Mouse (Mus musculus): ENCODE data around the gene Hoxa6. TPM values are rescaled to one million over a fixed set of nuclear protein-coding genes. Genes with fewer than 3 reads are reported as not detected.

The Hoxa6 gene
- polyA plus RNA-seq, 1 experiment from 2014 or later: not detected

- no peak overlapping the region for H3K9ac ChIP-seq (ENCODE audit: low read length)
- H3K4me1 ChIP-seq (ENCODE audit: control insufficient read depth, insufficient read depth, low read length): peaks cover 9% of the 10 kb centered on the region
- DNase-seq (ENCODE audit: low spot score) (no peak), ATAC-seq (no peak)
- 6% methylated on average over 14 of the region's 14 CpGs for WGBS
- no peaks in the 10 kb centered on the region for H3K9me3 ChIP-seq (replicated peaks; ENCODE audit: control insufficient read depth, low read length)
- H3K4me3 ChIP-seq (ENCODE audit: low read depth, low read length): no peak overlapping the region
- H3K27me3 ChIP-seq (replicated peaks; ENCODE audit: control insufficient read depth, insufficient read depth, low read length): peaks cover 100% of the 10 kb centered on the region
- H3K36me3 ChIP-seq (ENCODE audit: control insufficient read depth, insufficient read depth, low read length): no peaks in the 10 kb centered on the region
- H3K4me2 ChIP-seq (ENCODE audit: low read length): no peak overlapping the region
- H3K27ac ChIP-seq (ENCODE audit: low read depth, low read length): no peak overlapping the region
These were observed 10.2 kb upstream of the Hoxa6 start for GRCm38 (mm10) chr6:52218643-52219215.

- 2% methylated on average over 23 of the region's 23 CpGs for WGBS
- Histone ChIP-seq H3K9me3 (replicated peaks; ENCODE audit: control insufficient read depth, low read length) (no peaks in the 10 kb centered on the region), H3K36me3 (ENCODE audit: control insufficient read depth, insufficient read depth, low read length) (no peaks in the 10 kb centered on the region), H3K4me3 (ENCODE audit: low read depth, low read length) (no peak overlapping the region), H3K27me3 (replicated peaks; ENCODE audit: control insufficient read depth, insufficient read depth, low read length) (peaks cover 100% of the 10 kb centered on the region), H3K4me2 (ENCODE audit: low read length) (no peak overlapping the region), H3K9ac (ENCODE audit: low read length) (no peak overlapping the region), H3K4me1 (ENCODE audit: control insufficient read depth, insufficient read depth, low read length) (peaks cover 9% of the 10 kb centered on the region), H3K27ac (ENCODE audit: low read depth, low read length) (no peak overlapping the region)
- DNase-seq (ENCODE audit: low spot score) (no peak), ATAC-seq (no peak)
These were observed 9.5 kb upstream of the Hoxa6 start for GRCm38 (mm10) chr6:52217895-52218642.

GRCm38 (mm10) chr6:52217459-52217768 is 8.9 kb upstream of the Hoxa6 start:
- ATAC-seq (peak; percentile 57), DNase-seq (ENCODE audit: low spot score) (no peak)
- Histone ChIP-seq H3K4me3 (ENCODE audit: low read depth, low read length) (peak overlapping the region; percentile 15), H3K27me3 (replicated peaks; ENCODE audit: control insufficient read depth, insufficient read depth, low read length) (peaks cover 100% of the 10 kb centered on the region), H3K27ac (ENCODE audit: low read depth, low read length) (no peak overlapping the region), H3K9ac (ENCODE audit: low read length) (no peak overlapping the region), H3K4me2 (ENCODE audit: low read length) (peak overlapping the region; percentile 45), H3K4me1 (ENCODE audit: control insufficient read depth, insufficient read depth, low read length) (peaks cover 9% of the 10 kb centered on the region), H3K36me3 (ENCODE audit: control insufficient read depth, insufficient read depth, low read length) (no peaks in the 10 kb centered on the region), H3K9me3 (replicated peaks; ENCODE audit: control insufficient read depth, low read length) (no peaks in the 10 kb centered on the region)
- WGBS: under 1% methylated on average over 24 of the region's 25 CpGs

GRCm38 (mm10) chr6:52216691-52217458 is 8.4 kb upstream of the Hoxa6 start:
- H3K9me3 ChIP-seq (replicated peaks; ENCODE audit: control insufficient read depth, low read length): no peaks in the 10 kb centered on the region
- peaks cover 100% of the 10 kb centered on the region for H3K27me3 ChIP-seq (replicated peaks; ENCODE audit: control insufficient read depth, insufficient read depth, low read length)
- H3K9ac ChIP-seq (ENCODE audit: low read length): no peak overlapping the region
- no peaks in the 10 kb centered on the region for H3K36me3 ChIP-seq (ENCODE audit: control insufficient read depth, insufficient read depth, low read length)
- peak overlapping the region; percentile 45 for H3K4me2 ChIP-seq (ENCODE audit: low read length)
- H3K4me1 ChIP-seq (ENCODE audit: control insufficient read depth, insufficient read depth, low read length): peaks cover 9% of the 10 kb centered on the region
- H3K4me3 ChIP-seq (ENCODE audit: low read depth, low read length): peak overlapping the region; percentile 15
- H3K27ac ChIP-seq (ENCODE audit: low read depth, low read length): no peak overlapping the region
- 2% methylated on average over 60 of the region's 60 CpGs for WGBS
- no peak for ATAC-seq
- no peak for DNase-seq (ENCODE audit: low spot score)

- WGBS: 2% methylated on average over 30 of the region's 30 CpGs
- H3K27ac ChIP-seq (ENCODE audit: low read depth, low read length): no peak overlapping the region
- peaks cover 100% of the 10 kb centered on the region for H3K27me3 ChIP-seq (replicated peaks; ENCODE audit: control insufficient read depth, insufficient read depth, low read length)
- DNase-seq (ENCODE audit: low spot score) (no peak), ATAC-seq (no peak)
- no peaks in the 10 kb centered on the region for H3K9me3 ChIP-seq (replicated peaks; ENCODE audit: control insufficient read depth, low read length)
- peaks cover 6% of the 10 kb centered on the region; the same call in 1 of the 2 replicates for H3K4me1 ChIP-seq (ENCODE audit: control insufficient read depth, insufficient read depth, low read length)
- no peaks in the 10 kb centered on the region for H3K36me3 ChIP-seq (ENCODE audit: control insufficient read depth, insufficient read depth, low read length)
- no peak overlapping the region for H3K4me2 ChIP-seq (ENCODE audit: low read length)
- no peak overlapping the region for H3K9ac ChIP-seq (ENCODE audit: low read length)
- H3K4me3 ChIP-seq (ENCODE audit: low read depth, low read length): no peak overlapping the region
These were observed 7.4 kb upstream of the Hoxa6 start for GRCm38 (mm10) chr6:52215771-52216535.

GRCm38 (mm10) chr6:52215070-52215469 is 6.5 kb upstream of the Hoxa6 start:
- Histone ChIP-seq H3K4me2 (ENCODE audit: low read length) (no peak overlapping the region), H3K36me3 (ENCODE audit: control insufficient read depth, insufficient read depth, low read length) (no peaks in the 10 kb centered on the region), H3K4me1 (ENCODE audit: control insufficient read depth, insufficient read depth, low read length) (peaks cover 6% of the 10 kb centered on the region; the same call in 1 of the 2 replicates), H3K9ac (ENCODE audit: low read length) (no peak overlapping the region), H3K27me3 (replicated peaks; ENCODE audit: control insufficient read depth, insufficient read depth, low read length) (peaks cover 98% of the 10 kb centered on the region), H3K27ac (ENCODE audit: low read depth, low read length) (no peak overlapping the region), H3K9me3 (replicated peaks; ENCODE audit: control insufficient read depth, low read length) (no peaks in the 10 kb centered on the region), H3K4me3 (ENCODE audit: low read depth, low read length) (no peak overlapping the region)
- DNase-seq (ENCODE audit: low spot score): no peak
- WGBS: 12% methylated on average over 3 of the region's 3 CpGs
- no peak for ATAC-seq

- H3K4me3 ChIP-seq (ENCODE audit: low read depth, low read length): no peak overlapping the region
- no peaks in the 10 kb centered on the region for H3K36me3 ChIP-seq (ENCODE audit: control insufficient read depth, insufficient read depth, low read length)
- no peak overlapping the region for H3K4me2 ChIP-seq (ENCODE audit: low read length)
- no peak for DNase-seq (ENCODE audit: low spot score)
- no peak overlapping the region for H3K27ac ChIP-seq (ENCODE audit: low read depth, low read length)
- H3K9ac ChIP-seq (ENCODE audit: low read length): no peak overlapping the region
- H3K9me3 ChIP-seq (replicated peaks; ENCODE audit: control insufficient read depth, low read length): no peaks in the 10 kb centered on the region
- H3K4me1 ChIP-seq (ENCODE audit: control insufficient read depth, insufficient read depth, low read length): peaks cover 6% of the 10 kb centered on the region; the same call in 1 of the 2 replicates
- no peak for ATAC-seq
- 9% methylated on average over 5 of the region's 5 CpGs for WGBS
- peaks cover 98% of the 10 kb centered on the region for H3K27me3 ChIP-seq (replicated peaks; ENCODE audit: control insufficient read depth, insufficient read depth, low read length)
These were observed 5.7 kb upstream of the Hoxa6 start for GRCm38 (mm10) chr6:52214271-52214670.

GRCm38 (mm10) chr6:52213119-52213986 is 4.8 kb upstream of the Hoxa6 start, which contains the start of the genes Hoxa3 and Gm28308:
Gene Hoxa3, minus strand, starts transcription at chr6:52213336.
Gene Gm28308, minus strand, starts transcription at chr6:52213339.
- 3% methylated on average over 38 of the region's 38 CpGs for WGBS
- Histone ChIP-seq H3K9me3 (replicated peaks; ENCODE audit: control insufficient read depth, low read length) (no peaks in the 10 kb centered on the region), H3K4me2 (ENCODE audit: low read length) (no peak within 1 kb of the TSS), H3K36me3 (ENCODE audit: control insufficient read depth, insufficient read depth, low read length) (no peaks in the 10 kb centered on the region), H3K27ac (ENCODE audit: low read depth, low read length) (no peak within 1 kb of the TSS), H3K27me3 (replicated peaks; ENCODE audit: control insufficient read depth, insufficient read depth, low read length) (peaks cover 98% of the 10 kb centered on the region), H3K4me1 (ENCODE audit: control insufficient read depth, insufficient read depth, low read length) (peaks cover 6% of the 10 kb centered on the region; the same call in 1 of the 2 replicates), H3K9ac (ENCODE audit: low read length) (no peak within 1 kb of the TSS), H3K4me3 (ENCODE audit: low read depth, low read length) (no peak within 1 kb of the TSS)
- no peak for ATAC-seq
- no peak for DNase-seq (ENCODE audit: low spot score)

Data from forebrain, embryonic 14.5 days (tissue).